Mouse (Mus musculus) bone marrow macrophage, adult 2 months (primary cell): Measurements from ENCODE around the gene Fam227a. TPM values are rescaled to one million over a fixed set of nuclear protein-coding genes. Genes with fewer than 3 reads are reported as not detected.

ENCODE experiments used
- H3K27ac ChIP-seq: 2 replicates; pipeline ENCODE4 v1.5.1; 2012; ENCODE audit warnings: low read depth, low read length; ENCODE audit not compliant: insufficient read depth
- H3K4me1 ChIP-seq: 2 replicates; pipeline ENCODE4 v1.6.1; 2012; ENCODE audit warnings: low read length; ENCODE audit not compliant: control insufficient read depth, insufficient read depth
- H3K4me3 ChIP-seq: 2 replicates; pipeline ENCODE4 v1.5.1; 2012; ENCODE audit warnings: mild to moderate bottlenecking, low read length, moderate library complexity; ENCODE audit not compliant: insufficient read depth
- CTCF ChIP-seq: IDR thresholded peaks from 2 replicates; pipeline ENCODE4 v1.5.1; 2012; ENCODE audit warnings: low read depth, mild to moderate bottlenecking, low read length, moderate library complexity
- POLR2A ChIP-seq: IDR thresholded peaks from 2 replicates; pipeline ENCODE4 v1.6.1; 2012; ENCODE audit warnings: mild to moderate bottlenecking, low read depth, low read length, borderline replicate concordance
- polyA plus RNA-seq: library from polyadenylated mRNA; stranded (reverse); fragments of >200 nt; gene quantifications from 2 replicates; pipeline ENCODE4 v1.2.4, GENCODE M21; 2012; ENCODE audit not compliant: missing spikeins, insufficient read depth, insufficient read length

The Fam227a gene
- polyA plus RNA-seq, 1 experiment = 2.6 TPM

DNA sequence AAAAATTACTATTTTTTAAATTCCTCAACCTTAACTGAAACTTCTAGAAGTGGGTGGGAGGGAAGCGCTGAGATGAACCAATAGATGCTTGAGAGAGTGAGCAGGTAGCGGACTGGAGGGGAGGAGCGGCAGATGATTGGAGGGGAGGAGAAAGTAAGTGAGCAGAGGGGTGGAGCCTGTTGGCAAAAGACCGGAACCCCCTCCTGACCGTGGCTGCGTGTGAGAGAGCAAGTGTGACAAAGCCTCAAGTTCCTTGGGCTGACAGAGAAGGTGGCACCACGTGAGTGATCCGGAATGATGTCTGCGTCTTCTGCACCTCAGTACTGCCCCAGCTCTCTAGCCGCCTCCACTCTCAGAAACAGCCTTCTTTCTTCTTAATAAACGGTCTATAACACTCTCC is 41.6 kb downstream of the Fam227a start:
- Histone ChIP-seq H3K4me1 (no peaks in the 10 kb centered on the region), H3K27ac (no peak overlapping the region), H3K4me3 (no peak overlapping the region)
- TF ChIP-seq CTCF = no peak
- TF ChIP-seq POLR2A = no peak

DNA sequence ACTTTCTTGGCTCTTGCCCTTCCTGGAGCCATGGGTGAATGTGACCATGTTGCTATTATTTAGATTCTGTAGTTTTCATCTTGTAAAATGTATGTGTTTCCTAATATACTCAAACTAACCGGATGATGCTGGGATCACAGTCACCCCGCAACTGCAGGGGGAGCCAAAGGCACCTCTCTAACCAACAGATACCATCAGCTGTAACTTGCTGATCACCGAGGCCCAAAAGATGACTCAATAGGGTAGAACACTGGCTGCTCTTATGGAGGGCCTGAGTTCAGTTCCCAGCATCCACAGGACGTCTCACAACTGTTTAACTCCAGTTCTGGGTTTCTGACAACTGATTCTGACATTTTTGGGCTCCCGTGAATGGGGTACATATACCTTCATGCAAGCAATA is 42.0 kb downstream of the Fam227a start:
- Histone ChIP-seq H3K4me1 (no peaks in the 10 kb centered on the region), H3K27ac (no peak overlapping the region), H3K4me3 (no peak overlapping the region)
- no peak for TF ChIP-seq POLR2A
- TF ChIP-seq CTCF = no peak

DNA sequence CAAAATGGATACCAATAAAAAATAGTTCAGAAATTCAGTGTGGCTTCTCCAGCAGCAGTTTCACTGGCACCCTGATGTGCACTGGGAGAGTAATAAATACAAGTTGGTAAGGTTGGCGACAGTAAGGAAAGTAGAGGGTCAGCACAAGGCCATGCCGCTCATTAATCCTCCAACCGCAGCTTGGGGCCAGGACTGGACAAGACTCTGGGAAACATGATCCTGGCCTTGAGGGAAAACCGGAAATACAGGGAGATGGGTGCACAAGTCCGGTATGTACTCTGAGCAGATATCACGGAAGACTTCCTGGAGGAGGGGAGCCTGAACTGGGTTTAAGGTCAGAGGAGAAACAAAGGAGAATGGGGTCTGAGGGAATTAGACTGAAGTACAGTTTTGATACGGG is 43.3 kb downstream of the Fam227a start:
- TF ChIP-seq CTCF (no peak), POLR2A (no peak)
- Histone ChIP-seq H3K4me3 (no peak overlapping the region), H3K4me1 (no peaks in the 10 kb centered on the region), H3K27ac (no peak overlapping the region)

DNA sequence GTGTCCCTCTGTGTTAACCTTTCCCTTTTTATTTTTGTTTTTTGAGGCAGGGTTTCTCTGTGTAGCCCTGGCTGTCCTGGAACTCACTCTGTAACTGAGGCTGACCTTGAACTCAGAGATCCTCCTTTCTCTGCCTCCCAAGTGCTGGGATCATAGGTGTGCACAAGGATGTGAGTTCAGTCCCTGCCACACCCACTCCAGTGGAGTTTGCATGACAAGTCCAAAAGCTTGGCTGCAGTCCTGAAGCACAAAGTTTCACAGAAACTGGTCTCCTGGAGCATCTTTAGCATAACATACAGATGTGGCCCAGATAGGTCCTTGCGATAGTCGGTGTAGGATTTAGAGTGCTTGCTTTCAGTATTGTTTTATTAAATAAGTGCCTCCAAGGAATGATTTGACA is 49.5 kb downstream of the Fam227a start:
- H3K4me1 ChIP-seq = no peaks in the 10 kb centered on the region
- no peak overlapping the region for H3K27ac ChIP-seq
- TF ChIP-seq POLR2A = no peak
- TF ChIP-seq CTCF = no peak
- no peak overlapping the region for H3K4me3 ChIP-seq

DNA sequence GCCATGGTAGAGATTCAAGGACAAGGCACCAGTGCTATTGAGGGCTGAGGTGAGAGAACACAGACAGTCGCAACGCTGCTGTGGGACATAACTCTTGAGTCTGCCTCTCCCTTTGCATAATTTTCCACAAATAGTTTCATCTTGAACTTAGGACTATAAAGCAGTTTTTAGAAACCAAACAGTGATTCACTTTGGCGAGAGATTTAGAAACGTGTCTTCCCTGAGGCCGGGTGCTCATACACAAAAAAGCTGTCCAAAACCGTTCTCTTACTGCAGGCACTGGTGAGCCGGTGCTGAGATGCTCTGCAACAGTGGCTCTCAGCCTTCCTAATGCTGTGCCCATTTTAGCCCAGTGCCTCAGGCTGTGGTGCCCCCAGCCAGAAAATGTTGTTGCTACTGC is 50.5 kb downstream of the Fam227a start:
- H3K27ac ChIP-seq = no peak overlapping the region
- H3K4me3 ChIP-seq = no peak overlapping the region
- TF ChIP-seq POLR2A (no peak), CTCF (no peak)
- no peaks in the 10 kb centered on the region for H3K4me1 ChIP-seq

DNA sequence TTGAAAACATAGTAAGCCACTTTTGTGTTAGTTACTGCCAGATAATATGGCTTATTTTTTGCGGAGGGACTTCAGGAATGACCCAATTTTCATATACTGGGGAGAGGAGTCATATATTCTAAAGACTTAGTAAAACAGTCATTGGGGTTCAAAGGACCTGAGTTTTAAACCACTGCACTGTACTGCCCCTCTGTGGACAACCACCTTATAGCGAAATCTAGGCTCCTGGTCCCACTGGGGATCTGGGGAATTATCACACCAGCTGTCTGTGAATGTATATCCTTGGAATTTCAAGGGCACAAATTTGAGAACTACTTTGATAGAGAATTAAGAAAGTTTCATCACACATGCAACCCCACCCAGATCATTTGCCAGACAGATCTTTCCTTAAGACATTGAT is 51.0 kb downstream of the Fam227a start:
- TF ChIP-seq POLR2A = no peak
- no peak for TF ChIP-seq CTCF
- Histone ChIP-seq H3K27ac (no peak overlapping the region), H3K4me3 (no peak overlapping the region), H3K4me1 (no peaks in the 10 kb centered on the region)

DNA sequence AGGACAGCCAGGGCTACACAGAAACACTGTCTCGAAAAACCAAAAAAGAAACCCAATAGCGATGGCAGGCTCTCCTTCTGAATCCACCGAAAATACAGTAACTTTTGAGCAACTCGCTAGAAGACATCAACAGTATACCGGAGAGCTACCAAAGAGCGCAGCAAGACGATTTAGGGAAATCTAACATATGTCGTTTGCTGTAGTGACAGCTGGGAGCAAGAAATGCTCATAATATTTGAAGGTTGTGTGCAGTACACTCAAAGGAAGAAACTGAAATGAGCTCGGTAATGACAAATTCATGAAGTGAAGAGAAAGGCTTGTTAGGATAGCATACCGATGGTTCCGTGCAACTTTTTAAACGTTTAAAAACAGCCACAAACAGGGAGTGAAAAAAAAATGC is 52.6 kb downstream of the Fam227a start:
- TF ChIP-seq CTCF (no peak), POLR2A (no peak)
- H3K4me3 ChIP-seq = no peak overlapping the region
- H3K27ac ChIP-seq = no peak overlapping the region
- H3K4me1 ChIP-seq = no peaks in the 10 kb centered on the region

DNA sequence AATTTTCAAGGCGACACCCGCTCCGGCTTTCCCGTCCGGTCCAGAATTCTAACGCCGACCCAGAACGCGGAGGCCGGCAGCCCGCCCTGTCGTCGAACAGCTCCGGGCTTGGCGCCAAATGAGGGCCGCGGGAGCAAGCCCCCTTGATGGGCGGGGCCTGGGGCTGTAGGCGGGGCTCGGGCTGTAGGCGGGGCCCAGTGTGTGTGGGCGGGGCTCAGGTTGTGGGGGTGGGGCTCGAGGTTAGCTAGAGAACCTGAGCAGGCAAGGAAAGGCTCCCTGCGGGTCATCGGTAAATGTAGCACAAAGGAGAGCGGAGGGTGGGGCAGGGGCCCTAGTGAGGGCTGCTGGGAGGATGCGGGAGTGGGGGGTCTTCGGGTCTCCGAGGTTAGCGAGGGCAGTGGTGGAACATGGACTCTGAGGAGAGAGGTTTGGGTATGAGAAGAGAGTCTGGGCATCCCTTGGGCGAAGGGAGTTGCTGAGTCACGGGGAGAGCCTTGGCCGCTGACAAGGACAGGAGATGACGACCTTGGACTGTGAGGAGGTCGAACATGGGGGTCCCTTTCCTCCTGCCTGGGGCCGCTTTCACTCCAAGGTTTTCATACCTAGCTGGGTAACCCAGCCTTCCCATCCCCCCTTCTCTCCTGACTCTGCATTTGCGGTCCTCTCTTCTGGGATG is 53.6 kb downstream of the Fam227a start, which contains the start of gene Dmc1:
Gene Dmc1 (minus strand): TSS at position 120 of the 676 bp plus-strand sequence.
- Histone ChIP-seq H3K4me1 (no peaks in the 10 kb centered on the region), H3K4me3 (peak within 1 kb of the TSS; percentile 13), H3K27ac (no peak within 1 kb of the TSS)
- TF ChIP-seq POLR2A = no peak
- no peak for TF ChIP-seq CTCF

DNA sequence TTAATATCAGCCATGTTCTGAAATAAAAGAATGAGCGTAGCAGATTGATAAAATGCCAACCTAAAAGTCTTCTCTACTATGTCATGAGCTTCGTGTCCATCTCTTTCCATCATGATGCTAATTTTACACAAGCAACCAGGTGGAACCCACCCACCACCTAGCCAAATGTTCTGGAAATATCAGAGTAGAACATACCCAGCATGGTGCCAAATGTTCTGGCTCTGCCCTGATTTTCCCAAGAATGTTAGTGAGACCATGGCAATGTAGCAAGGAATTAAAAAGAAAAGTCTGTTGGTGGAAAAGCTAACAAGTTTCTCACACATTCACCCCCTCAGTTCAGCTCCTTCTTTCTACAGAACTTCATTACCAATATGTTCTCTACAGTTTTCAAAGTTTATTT is 58.6 kb downstream of the Fam227a start:
- H3K27ac ChIP-seq = no peak overlapping the region
- H3K4me1 ChIP-seq = no peaks in the 10 kb centered on the region
- no peak overlapping the region for H3K4me3 ChIP-seq
- no peak for TF ChIP-seq CTCF
- no peak for TF ChIP-seq POLR2A

DNA sequence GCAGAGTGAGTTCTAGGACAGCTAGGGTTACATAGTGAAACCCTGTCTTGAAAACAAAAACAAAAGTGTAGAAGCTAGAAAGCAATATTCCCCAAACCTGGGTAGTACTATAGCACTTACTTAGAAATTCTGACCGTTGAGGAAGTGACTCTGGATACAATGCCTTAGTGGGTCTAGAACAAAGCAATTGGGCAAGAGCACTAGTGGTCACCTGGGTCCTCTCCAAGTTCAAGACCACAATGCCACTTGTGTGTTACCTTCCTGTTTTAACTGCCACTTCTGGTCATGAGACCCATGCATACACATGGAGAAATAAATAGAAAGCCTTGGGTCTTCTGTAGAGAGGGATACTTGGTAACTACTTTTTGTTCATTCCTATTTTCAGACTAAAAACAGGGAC is 60.0 kb downstream of the Fam227a start:
- H3K27ac ChIP-seq = no peak overlapping the region
- H3K4me3 ChIP-seq = no peak overlapping the region
- H3K4me1 ChIP-seq = no peaks in the 10 kb centered on the region
- TF ChIP-seq POLR2A = no peak
- no peak for TF ChIP-seq CTCF
